Mouse (Mus musculus) kidney, embryonic 14.5 days (tissue): ENCODE measurements around the gene Xrcc1. TPM values are rescaled to one million over a fixed set of nuclear protein-coding genes. Genes with fewer than 3 reads are reported as not detected.
"Not testable (repeated sequence)": the region's sequence is repeated elsewhere in the genome, so short reads cannot be mapped to it uniquely, and the experiment has no call there.

Source experiments
- ATAC-seq: fragments of 200-750 bp; cut with Nextera tagmentation; 2 replicates; pipeline ENCODE4 v1.8.0; 2017; ENCODE audit warnings: moderate number of reproducible peaks, mild to moderate bottlenecking, moderate TSS enrichment, moderate library complexity; ENCODE audit not compliant: low FRiP score, low TSS enrichment
- H3K27ac ChIP-seq: fragments of 300-500 bp; sonication (generic); 2 replicates; pipeline ENCODE4 v1.5.1; 2014; ENCODE audit warnings: low read depth, mild to moderate bottlenecking, low read length, moderate library complexity, mixed read lengths
- H3K27me3 ChIP-seq: fragments of 300-500 bp; sonication (generic); 2 replicates; pipeline ENCODE4 v1.6.1; 2014; ENCODE audit warnings: mild to moderate bottlenecking, low read length; ENCODE audit not compliant: control insufficient read depth, insufficient read depth
- H3K36me3 ChIP-seq: fragments of 300-500 bp; sonication (generic); 2 replicates; pipeline ENCODE4 v1.6.1; 2014; ENCODE audit warnings: low read length, mixed read lengths; ENCODE audit not compliant: control insufficient read depth, insufficient read depth
- H3K4me1 ChIP-seq: fragments of 300-500 bp; sonication (generic); 2 replicates; pipeline ENCODE4 v1.6.1; 2014; ENCODE audit warnings: low read length, mixed read lengths; ENCODE audit not compliant: control insufficient read depth, insufficient read depth
- H3K4me2 ChIP-seq: fragments of 300-500 bp; sonication (generic); replicated peaks from 2 replicates; pipeline ENCODE4 v1.6.1; 2014; ENCODE audit warnings: low read depth, mild to moderate bottlenecking, low read length
- H3K4me3 ChIP-seq: fragments of 300-500 bp; sonication (generic); 2 replicates; pipeline ENCODE4 v1.5.1; 2014; ENCODE audit warnings: mild to moderate bottlenecking, low read length
- H3K9ac ChIP-seq: fragments of 300-500 bp; sonication (generic); 2 replicates; pipeline ENCODE4 v1.6.1; 2014; ENCODE audit warnings: low read depth, mild to moderate bottlenecking, low read length, moderate library complexity
- H3K9me3 ChIP-seq: fragments of 300-500 bp; sonication (generic); 2 replicates; pipeline ENCODE4 v1.6.1; 2016; ENCODE audit warnings: low read length; ENCODE audit not compliant: control insufficient read depth
- WGBS: fragments of 180-500 bp; shearing (Covaris S2); extraction: QIAGEN DNeasy Blood & Tissue Kit; methylation state at CpG from one replicate; pipeline ENCODE4 v1.1.7; 2014; 5-methylcytosine and 5-hydroxymethylcytosine counted together
- polyA plus RNA-seq: library from polyadenylated mRNA; unstranded; fragments of >200 nt; fragmentation: Nextera tagmentation; extraction: Ambion mirVana; gene quantifications from 2 replicates; pipeline ENCODE4 v1.2.1, GENCODE M21; 2014

The Xrcc1 gene
- polyA plus RNA-seq, 1 experiment from 2014 or later: 136 TPM

GRCm38 (mm10) chr7:24506476-24506837 is 39.6 kb upstream of the Xrcc1 start:
- Histone ChIP-seq H3K9me3 (no peaks in the 10 kb centered on the region), H3K4me1 (peaks cover 24% of the 10 kb centered on the region), H3K36me3 (peaks cover 9% of the 10 kb centered on the region; the same call in 1 of the 2 replicates), H3K4me3 (peak overlapping the region; percentile 79), H3K4me2 (peak overlapping the region; percentile 78), H3K27me3 (no peaks in the 10 kb centered on the region), H3K9ac (peak overlapping the region; percentile 98), H3K27ac (peak overlapping the region; percentile 99)
- 2% methylated on average over 12 of the region's 12 CpGs for WGBS
- peak; percentile 1; the same call in 1 of the 2 replicates for ATAC-seq

- Histone ChIP-seq H3K27me3 (no peaks in the 10 kb centered on the region), H3K4me3 (peak within 1 kb of the TSS; percentile 79), H3K4me1 (peaks cover 24% of the 10 kb centered on the region), H3K4me2 (peak within 1 kb of the TSS; percentile 78), H3K9ac (peak within 1 kb of the TSS; percentile 98), H3K36me3 (peaks cover 15% of the 10 kb centered on the region; the same call in 1 of the 2 replicates), H3K27ac (peak within 1 kb of the TSS; percentile 99), H3K9me3 (no peaks in the 10 kb centered on the region)
- WGBS: under 1% methylated on average over 70 of the region's 84 CpGs
- peak; percentile 91 for ATAC-seq
Observed at GRCm38 (mm10) chr7:24506838-24507725, 39.0 kb upstream of the Xrcc1 start, which contains the start of gene Zfp428. Zfp428 (plus strand) TSS chr7:24507006.

GRCm38 (mm10) chr7:24507726-24508114 is 38.4 kb upstream of the Xrcc1 start:
- Histone ChIP-seq H3K4me3 (peak overlapping the region; percentile 79), H3K4me1 (peaks cover 24% of the 10 kb centered on the region), H3K9ac (peak overlapping the region; percentile 98), H3K9me3 (no peaks in the 10 kb centered on the region), H3K4me2 (peak overlapping the region; percentile 78), H3K27me3 (no peaks in the 10 kb centered on the region), H3K36me3 (peaks cover 16% of the 10 kb centered on the region; the same call in 1 of the 2 replicates), H3K27ac (peak overlapping the region; percentile 99)
- under 1% methylated on average over 20 of the region's 20 CpGs for WGBS
- peak; percentile 22 for ATAC-seq

- Histone ChIP-seq H3K36me3 (peaks cover 40% of the 10 kb centered on the region), H3K9ac (no peak within 1 kb of the TSS), H3K4me3 (no peak within 1 kb of the TSS), H3K4me1 (peaks cover 7% of the 10 kb centered on the region), H3K27me3 (no peaks in the 10 kb centered on the region), H3K27ac (no peak within 1 kb of the TSS), H3K9me3 (no peaks in the 10 kb centered on the region), H3K4me2 (no peak within 1 kb of the TSS)
- 92% methylated on average over 7 of the region's 7 CpGs for WGBS
- no peak for ATAC-seq
Observed at GRCm38 (mm10) chr7:24512355-24512754, 33.7 kb upstream of the Xrcc1 start, which contains the start of gene AC161166.1. AC161166.1 (minus strand) TSS chr7:24512455.

GRCm38 (mm10) chr7:24516319-24516718 is 29.8 kb upstream of the Xrcc1 start:
- not testable (repeated sequence) for H3K9me3 ChIP-seq, ATAC-seq, H3K27me3 ChIP-seq, H3K27ac ChIP-seq, H3K4me2 ChIP-seq, H3K4me3 ChIP-seq, H3K9ac ChIP-seq, H3K4me1 ChIP-seq
- WGBS: 76% methylated on average over 8 of the region's 8 CpGs
- H3K36me3 ChIP-seq: peaks cover 32% of the 10 kb centered on the region

- 59% methylated on average over 5 of the region's 5 CpGs for WGBS
- Histone ChIP-seq H3K27me3 (no peaks in the 10 kb centered on the region), H3K4me1 (no peaks in the 10 kb centered on the region), H3K27ac (no peak overlapping the region), H3K9ac (no peak overlapping the region), H3K4me2 (no peak overlapping the region), H3K4me3 (no peak overlapping the region), H3K9me3 (no peaks in the 10 kb centered on the region), H3K36me3 (peaks cover 26% of the 10 kb centered on the region)
- no peak for ATAC-seq
Observed at GRCm38 (mm10) chr7:24517077-24517476, 29.0 kb upstream of the Xrcc1 start.

- no peak for ATAC-seq
- 65% methylated on average over 6 of the region's 6 CpGs for WGBS
Observed at GRCm38 (mm10) chr7:24517654-24518053, 28.4 kb upstream of the Xrcc1 start.

GRCm38 (mm10) chr7:24519130-24519529 is 27.0 kb upstream of the Xrcc1 start:
- Histone ChIP-seq H3K4me3 (no peak overlapping the region), H3K9ac (no peak overlapping the region), H3K9me3 (no peaks in the 10 kb centered on the region), H3K4me1 (no peaks in the 10 kb centered on the region), H3K36me3 (peaks cover 21% of the 10 kb centered on the region), H3K4me2 (no peak overlapping the region), H3K27ac (no peak overlapping the region), H3K27me3 (no peaks in the 10 kb centered on the region)
- no peak for ATAC-seq
- WGBS: 57% methylated on average over 3 of the region's 3 CpGs

More at GRCm38 (mm10) chr7:24517654-24518053, 28.4 kb upstream of the Xrcc1 start:
- H3K4me1 ChIP-seq: no peaks in the 10 kb centered on the region
- H3K4me2 ChIP-seq: no peak overlapping the region
- H3K9me3 ChIP-seq: no peaks in the 10 kb centered on the region
- no peak overlapping the region for H3K27ac ChIP-seq
- H3K9ac ChIP-seq: no peak overlapping the region
- no peaks in the 10 kb centered on the region for H3K27me3 ChIP-seq
- no peak overlapping the region for H3K4me3 ChIP-seq
- H3K36me3 ChIP-seq: peaks cover 24% of the 10 kb centered on the region

GRCm38 (mm10) chr7:24520054-24520453 is 26.0 kb upstream of the Xrcc1 start:
- not testable (repeated sequence) for ATAC-seq, H3K27me3 ChIP-seq, H3K27ac ChIP-seq, H3K4me3 ChIP-seq, H3K9me3 ChIP-seq, H3K9ac ChIP-seq, H3K4me1 ChIP-seq, H3K4me2 ChIP-seq
- H3K36me3 ChIP-seq: peaks cover 12% of the 10 kb centered on the region; the same call in 1 of the 2 replicates
- 88% methylated on average over 10 of the region's 10 CpGs for WGBS
